Mouse (Mus musculus) layer of hippocampus, adult 6 months (tissue): Measurements from ENCODE around the gene Ppfia4. TPM values are rescaled to one million over a fixed set of nuclear protein-coding genes. Genes with fewer than 3 reads are reported as not detected.

Experiments used
- long read RNA-seq, 2 experiments: library from polyadenylated mRNA; unstranded; transcript quantifications; one replicate each; pipeline ENCODE4 v2.0.0; 2019 to 2020
- polyA plus RNA-seq: library from polyadenylated mRNA; unstranded; fragments of <200 nt; fragmentation: Nextera tagmentation; gene quantifications from 2 replicates; pipeline ENCODE4 v1.2.3, GENCODE M21; 2021

Gene Ppfia4
- polyA plus RNA-seq = 17.2 TPM in 2 replicates
- long read RNA-seq, experiment 1, partial matches to known transcripts = 16 of 42 reads
- long read RNA-seq, experiment 1, other reads (novel, unspliced or antisense) = 25 of 42 reads
- long read RNA-seq, experiment 2, full-length matches to known transcripts = 5 of 181 reads
- long read RNA-seq, experiment 2, partial matches to known transcripts = 33 of 181 reads
- long read RNA-seq, experiment 2, other reads (novel, unspliced or antisense) = 143 of 181 reads

DNA sequence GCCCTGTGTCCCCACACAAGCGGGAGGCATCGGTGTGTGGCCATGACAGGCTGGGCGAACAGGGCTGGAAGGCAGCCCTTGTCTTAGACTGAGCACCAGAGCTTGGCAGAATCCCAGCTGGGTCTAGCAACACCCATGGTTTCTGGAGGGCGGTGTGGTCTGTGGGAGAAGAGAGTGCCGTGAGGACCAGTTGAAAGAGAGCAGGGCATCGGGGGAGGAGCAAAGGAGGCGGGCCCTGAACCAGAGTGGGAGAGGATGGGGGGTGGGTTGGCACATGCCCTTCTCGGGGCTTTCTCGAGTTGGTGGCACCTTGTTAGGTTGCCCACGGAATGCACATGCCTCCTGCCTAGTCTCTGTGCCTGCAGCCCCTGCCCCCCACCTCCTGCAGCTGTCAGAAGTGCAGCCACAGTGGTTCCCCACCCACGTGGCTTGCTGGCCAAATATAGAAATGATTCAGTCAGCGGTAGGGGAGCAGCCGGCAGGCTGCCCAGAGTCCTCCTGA lies at the start of gene Ppfia4:
TSS of gene Ppfia4 (minus strand) at position 159 of the 502 bp plus-strand sequence.

DNA sequence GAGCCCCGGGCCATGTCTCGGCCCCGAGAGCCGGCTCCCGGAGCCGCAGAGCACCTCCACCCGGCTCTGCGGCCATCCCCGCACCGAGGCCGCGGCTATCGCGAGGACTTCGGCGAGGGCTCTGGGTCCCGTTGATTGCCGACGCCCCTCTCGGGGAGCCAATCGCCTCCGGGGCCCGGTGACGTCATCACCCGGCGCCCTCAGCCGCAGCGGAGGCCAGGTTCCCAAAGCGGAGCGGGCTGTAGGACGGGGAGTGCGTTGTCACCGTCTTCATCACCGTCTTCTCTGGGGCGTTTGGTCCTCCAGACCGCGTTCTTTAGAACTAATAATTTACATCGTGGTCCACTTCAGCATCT lies 29.1 kb upstream of the Ppfia4 start, which contains the start of gene Tmem183a:
TSS of gene Tmem183a (minus strand) at position 123 of the 356 bp plus-strand sequence.

DNA sequence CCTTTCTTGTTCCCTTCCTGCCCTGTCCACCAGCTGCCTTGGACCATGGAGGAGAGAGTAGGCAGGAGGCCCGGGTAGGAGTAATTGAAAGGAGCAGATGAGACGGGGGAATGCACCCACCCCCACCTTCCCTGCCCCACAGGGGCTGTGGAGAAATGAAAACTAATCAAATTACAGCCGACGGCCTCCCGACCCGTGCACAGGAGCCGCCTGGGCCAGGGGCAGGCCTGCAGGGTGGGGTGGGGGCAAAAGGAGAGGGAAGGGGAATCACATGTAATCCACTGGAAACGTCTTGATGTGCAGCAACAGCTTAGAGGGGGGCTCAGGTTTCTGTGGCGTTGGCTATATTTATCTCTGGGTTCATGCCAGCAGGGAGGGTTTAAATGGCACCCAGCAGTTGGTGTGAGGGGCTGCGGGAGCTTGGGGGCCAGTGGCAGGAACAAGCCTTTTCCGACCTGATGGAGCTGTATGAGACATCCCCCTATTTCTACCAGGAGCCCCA lies 43.1 kb downstream of the Ppfia4 start, which contains the start of gene Myog:
TSS of gene Myog (plus strand) at position 392 of the 502 bp plus-strand sequence.

Other genes starting within 250 kb of the Ppfia4 start
- 0.24 TPM in 1 of 2 replicates, not detected in the other for gene Chit1, start 221.7 kb downstream of the Ppfia4 start, polyA plus RNA-seq
- gene Chil1, start 150.8 kb downstream of the Ppfia4 start, polyA plus RNA-seq = 20.0 and 24.7 TPM in 2 replicates
- 0.10 and 0.19 TPM in 2 replicates for gene Mybph, start 139.5 kb downstream of the Ppfia4 start, polyA plus RNA-seq
- 96.7 and 125 TPM in 2 replicates for gene Adora1, start 97.5 kb downstream of the Ppfia4 start, polyA plus RNA-seq
- not detected in 2 replicates for gene Myog, start 42.9 kb downstream of the Ppfia4 start, polyA plus RNA-seq
- gene Tmem183a, start 29.1 kb upstream of the Ppfia4 start, polyA plus RNA-seq = 50.2 and 62.1 TPM in 2 replicates
- not detected in 2 replicates for gene 4933406M09Rik, start 53.0 kb upstream of the Ppfia4 start, polyA plus RNA-seq
- 45.0 and 46.8 TPM in 2 replicates for gene Cyb5r1, start 72.6 kb upstream of the Ppfia4 start, polyA plus RNA-seq
- gene Adipor1, start 82.5 kb upstream of the Ppfia4 start, polyA plus RNA-seq = 103 TPM in 2 replicates
- 15.6 and 18.3 TPM in 2 replicates for gene Klhl12, start 122.6 kb upstream of the Ppfia4 start, polyA plus RNA-seq
- gene Rabif, start 161.7 kb upstream of the Ppfia4 start, polyA plus RNA-seq = 31.1 and 35.3 TPM in 2 replicates
- gene Mgat4e, start 216.8 kb upstream of the Ppfia4 start, polyA plus RNA-seq = not detected in 2 replicates
- 13.1 and 15.5 TPM in 2 replicates for gene Kdm5b, start 227.2 kb upstream of the Ppfia4 start, polyA plus RNA-seq